Mouse (Mus musculus) heart, embryonic 14.5 days (tissue): ENCODE data around the gene B020004J07Rik. TPM values are rescaled to one million over a fixed set of nuclear protein-coding genes. Genes with fewer than 3 reads are reported as not detected.
"Not testable (repeated sequence)": the region's sequence is repeated elsewhere in the genome, so short reads cannot be mapped to it uniquely, and the experiment has no call there.

Experiments
- ATAC-seq: fragments of 200-750 bp; cut with Nextera tagmentation; 2 replicates; pipeline ENCODE4 v1.8.0; 2017; ENCODE audit warnings: low read depth, moderate TSS enrichment; ENCODE audit not compliant: insufficient number of reproducible peaks, insufficient read depth, low FRiP score
- H3K27ac ChIP-seq, 2 experiments: fragments of 200-500 bp in 1 of 2; fragments of 300-500 bp in 1 of 2; sonication (generic) in 1 of 2; replicated peaks in 1 of 2; 2 replicates each; pipeline ENCODE4 v1.5.1; 2012 to 2014; ENCODE audit warnings: low read depth in 2 of 2, low read length in 2 of 2, control low read depth in 1 of 2, mild to moderate bottlenecking in 1 of 2, mixed read lengths in 1 of 2; ENCODE audit not compliant: control insufficient read depth in 1 of 2, insufficient read depth in 1 of 2
- H3K27me3 ChIP-seq: fragments of 300-500 bp; sonication (generic); 2 replicates; pipeline ENCODE4 v1.6.1; 2014; ENCODE audit warnings: mild to moderate bottlenecking, low read length, control low read depth; ENCODE audit not compliant: control insufficient read depth, insufficient read depth
- H3K36me3 ChIP-seq: fragments of 300-500 bp; sonication (generic); 2 replicates; pipeline ENCODE4 v1.6.1; 2014; ENCODE audit warnings: mild to moderate bottlenecking, control low read depth, low read length, mixed read lengths; ENCODE audit not compliant: control insufficient read depth, insufficient read depth
- H3K4me1 ChIP-seq, 2 experiments: fragments of 200-500 bp in 1 of 2; fragments of 300-500 bp in 1 of 2; sonication (generic) in 1 of 2; 2 replicates each; pipeline ENCODE4 v1.6.1; 2012 to 2014; ENCODE audit warnings: low read length in 2 of 2, control low read depth in 1 of 2, mixed read lengths in 1 of 2; ENCODE audit not compliant: control insufficient read depth in 2 of 2, insufficient read depth in 2 of 2
- H3K4me2 ChIP-seq: fragments of 300-500 bp; sonication (generic); 2 replicates; pipeline ENCODE4 v1.6.1; 2014; ENCODE audit warnings: mild to moderate bottlenecking, low read length
- H3K4me3 ChIP-seq, 2 experiments: fragments of 200-500 bp in 1 of 2; fragments of 300-500 bp in 1 of 2; sonication (generic) in 1 of 2; 2 replicates each; pipeline ENCODE4 v1.5.1; 2012 to 2014; ENCODE audit warnings: low read length in 2 of 2, mild to moderate bottlenecking in 2 of 2, control low read depth in 1 of 2, low read depth in 1 of 2, moderate library complexity in 1 of 2; ENCODE audit not compliant: control insufficient read depth in 1 of 2, insufficient read depth in 1 of 2
- H3K9ac ChIP-seq: fragments of 300-500 bp; sonication (generic); 2 replicates; pipeline ENCODE4 v1.6.1; 2014; ENCODE audit warnings: mild to moderate bottlenecking, low read length
- H3K9me3 ChIP-seq: fragments of 300-500 bp; sonication (generic); 2 replicates; pipeline ENCODE4 v1.6.1; 2016; ENCODE audit warnings: low read length, control low read depth; ENCODE audit not compliant: control insufficient read depth
- WGBS: fragments of 180-500 bp; shearing (Covaris S2); extraction: QIAGEN DNeasy Blood & Tissue Kit; methylation state at CpG from one replicate; pipeline ENCODE4 v1.1.7; 2014; 5-methylcytosine and 5-hydroxymethylcytosine counted together
- polyA plus RNA-seq: library from polyadenylated mRNA; unstranded; fragments of >200 nt; fragmentation: Nextera tagmentation; extraction: Ambion mirVana; gene quantifications from 2 replicates; pipeline ENCODE4 v1.2.1, GENCODE M21; 2014

The B020004J07Rik gene
- not detected in 2 replicates for polyA plus RNA-seq

GRCm38 (mm10) chr4:101843923-101844322 lies at the start of gene B020004J07Rik:
Gene B020004J07Rik, minus strand, starts transcription at chr4:101844023.
- not testable (repeated sequence) for H3K4me2 ChIP-seq, H3K4me3 ChIP-seq, H3K9ac ChIP-seq, H3K4me1 ChIP-seq, H3K9me3 ChIP-seq, H3K36me3 ChIP-seq, ATAC-seq, H3K27me3 ChIP-seq, H3K27ac ChIP-seq
- 90% methylated on average over 2 of the region's 4 CpGs for WGBS

- H3K9ac ChIP-seq: no peak overlapping the region
- H3K27ac ChIP-seq: no peak overlapping the region
- H3K4me3 ChIP-seq: no peak overlapping the region
- H3K27me3 ChIP-seq: no peaks in the 10 kb centered on the region
- no peaks in the 10 kb centered on the region for H3K36me3 ChIP-seq
- ATAC-seq: no peak
- no peak overlapping the region for H3K4me2 ChIP-seq
- no peaks in the 10 kb centered on the region for H3K9me3 ChIP-seq
- no peaks in the 10 kb centered on the region for H3K4me1 ChIP-seq
These were observed 45.6 kb upstream of the B020004J07Rik start for GRCm38 (mm10) chr4:101889377-101889776.

- Histone ChIP-seq H3K27ac (no peak overlapping the region), H3K4me1 (no peaks in the 10 kb centered on the region), H3K4me3 (no peak overlapping the region), H3K36me3 (no peaks in the 10 kb centered on the region), H3K27me3 (no peaks in the 10 kb centered on the region), H3K9ac (no peak overlapping the region), H3K9me3 (no peaks in the 10 kb centered on the region), H3K4me2 (no peak overlapping the region)
- WGBS: 26% methylated on average over 3 of the region's 3 CpGs
- no peak for ATAC-seq
These were observed 39.8 kb upstream of the B020004J07Rik start for GRCm38 (mm10) chr4:101883641-101884040.

- H3K27me3 ChIP-seq, ATAC-seq, H3K27ac ChIP-seq, H3K4me3 ChIP-seq, H3K9ac ChIP-seq, H3K4me2 ChIP-seq, H3K36me3 ChIP-seq, H3K4me1 ChIP-seq, H3K9me3 ChIP-seq: not testable (repeated sequence)
- WGBS: 78% methylated on average over 15 of the region's 15 CpGs
These were observed 31.9 kb upstream of the B020004J07Rik start for GRCm38 (mm10) chr4:101875687-101876086.

GRCm38 (mm10) chr4:101872031-101872430 lies 28.2 kb upstream of the B020004J07Rik start:
- not testable (repeated sequence) for H3K4me1 ChIP-seq, H3K9ac ChIP-seq, H3K4me2 ChIP-seq, H3K27me3 ChIP-seq, H3K9me3 ChIP-seq, H3K27ac ChIP-seq, H3K4me3 ChIP-seq, H3K36me3 ChIP-seq, ATAC-seq
- WGBS: 61% methylated on average over 2 of the region's 2 CpGs

GRCm38 (mm10) chr4:101862289-101862688 lies 18.5 kb upstream of the B020004J07Rik start:
- Histone ChIP-seq H3K9ac (no peak overlapping the region), H3K4me1 (no peaks in the 10 kb centered on the region), H3K27me3 (no peaks in the 10 kb centered on the region), H3K36me3 (no peaks in the 10 kb centered on the region), H3K4me3 (no peak overlapping the region), H3K4me2 (no peak overlapping the region), H3K27ac (no peak overlapping the region), H3K9me3 (no peaks in the 10 kb centered on the region)
- WGBS: 84% methylated on average over 6 of the region's 6 CpGs
- no peak for ATAC-seq

- Histone ChIP-seq H3K9me3 (no peaks in the 10 kb centered on the region), H3K4me3 (no peak overlapping the region), H3K4me2 (no peak overlapping the region), H3K27ac (no peak overlapping the region), H3K27me3 (no peaks in the 10 kb centered on the region), H3K9ac (no peak overlapping the region), H3K4me1 (no peaks in the 10 kb centered on the region), H3K36me3 (no peaks in the 10 kb centered on the region)
- ATAC-seq: no peak
- WGBS: 37% methylated on average over 6 of the region's 6 CpGs
These were observed 17.1 kb upstream of the B020004J07Rik start for GRCm38 (mm10) chr4:101860873-101861272.

- Histone ChIP-seq H3K9me3 (peaks cover 19% of the 10 kb centered on the region), H3K9ac (no peak overlapping the region), H3K36me3 (no peaks in the 10 kb centered on the region), H3K4me2 (no peak overlapping the region), H3K4me3 (no peak overlapping the region), H3K27me3 (no peaks in the 10 kb centered on the region), H3K4me1 (no peaks in the 10 kb centered on the region), H3K27ac (no peak overlapping the region)
- no peak for ATAC-seq
- 48% methylated on average over 2 of the region's 2 CpGs for WGBS
These were observed 7.1 kb upstream of the B020004J07Rik start for GRCm38 (mm10) chr4:101850908-101851307.
